Mouse (Mus musculus) lung, postnatal 0 days (tissue): ENCODE data around the gene Wdfy4. TPM values are rescaled to one million over a fixed set of nuclear protein-coding genes. Genes with fewer than 3 reads are reported as not detected.

Experiments
- ATAC-seq: fragments of 200-750 bp; cut with Nextera tagmentation; 2 replicates; pipeline ENCODE4 v1.8.0; 2017; ENCODE audit warnings: moderate library complexity
- DNase-seq: peaks from one replicate; pipeline ENCODE4 v3.0.0-alpha.2; 2016; ENCODE audit warnings: low spot score
- H3K27ac ChIP-seq: fragments of 300-500 bp; sonication (generic); 2 replicates; pipeline ENCODE4 v1.5.1; 2014; ENCODE audit warnings: antibody characterized with exemption, mild to moderate bottlenecking, low read length, mixed read lengths
- H3K27me3 ChIP-seq: fragments of 300-500 bp; sonication (generic); replicated peaks from 2 replicates; pipeline ENCODE4 v1.6.1; 2014; ENCODE audit warnings: low read length, mixed read lengths; ENCODE audit not compliant: insufficient read depth
- H3K36me3 ChIP-seq: fragments of 300-500 bp; sonication (generic); 2 replicates; pipeline ENCODE4 v1.6.1; 2014; ENCODE audit warnings: low read length, mixed read lengths; ENCODE audit not compliant: insufficient read depth
- H3K4me1 ChIP-seq: fragments of 300-500 bp; sonication (generic); 2 replicates; pipeline ENCODE4 v1.6.1; 2014; ENCODE audit warnings: antibody characterized with exemption, low read depth, low read length, mixed read lengths; ENCODE audit not compliant: insufficient read depth
- H3K4me2 ChIP-seq: fragments of 300-500 bp; sonication (generic); replicated peaks from 2 replicates; pipeline ENCODE4 v1.6.1; 2014; ENCODE audit warnings: low read depth, mild to moderate bottlenecking, low read length, moderate library complexity, mixed read lengths
- H3K4me3 ChIP-seq: fragments of 300-500 bp; sonication (generic); 2 replicates; pipeline ENCODE4 v1.5.1; 2014; ENCODE audit warnings: low read depth, low read length
- H3K9ac ChIP-seq: fragments of 300-500 bp; sonication (generic); replicated peaks from 2 replicates; pipeline ENCODE4 v1.6.1; 2014; ENCODE audit warnings: low read depth, mild to moderate bottlenecking
- H3K9me3 ChIP-seq: fragments of 300-500 bp; sonication (generic); 2 replicates; pipeline ENCODE4 v1.6.1; 2016; ENCODE audit warnings: low read length, mixed read lengths
- CTCF ChIP-seq: IDR thresholded peaks from 2 replicates; pipeline ENCODE4 v1.5.1; 2016; ENCODE audit warnings: antibody characterized with exemption, mild to moderate bottlenecking
- EP300 ChIP-seq: IDR thresholded peaks from 2 replicates; pipeline ENCODE4 v1.6.1; 2016; ENCODE audit warnings: antibody characterized with exemption, mild to moderate bottlenecking, control low read depth
- WGBS: fragments of 180-500 bp; shearing (Covaris S2); extraction: QIAGEN DNeasy Blood & Tissue Kit; methylation state at CpG from one replicate; pipeline ENCODE4 v1.1.7; 2014; 5-methylcytosine and 5-hydroxymethylcytosine counted together
- polyA plus RNA-seq: library from polyadenylated mRNA; unstranded; fragments of >200 nt; fragmentation: Nextera tagmentation; extraction: Ambion mirVana; gene quantifications from 2 replicates; pipeline ENCODE4 v1.2.1, GENCODE M21; 2015

Gene Wdfy4
- polyA plus RNA-seq, 1 experiment from 2014 or later = 0.98 TPM

DNA sequence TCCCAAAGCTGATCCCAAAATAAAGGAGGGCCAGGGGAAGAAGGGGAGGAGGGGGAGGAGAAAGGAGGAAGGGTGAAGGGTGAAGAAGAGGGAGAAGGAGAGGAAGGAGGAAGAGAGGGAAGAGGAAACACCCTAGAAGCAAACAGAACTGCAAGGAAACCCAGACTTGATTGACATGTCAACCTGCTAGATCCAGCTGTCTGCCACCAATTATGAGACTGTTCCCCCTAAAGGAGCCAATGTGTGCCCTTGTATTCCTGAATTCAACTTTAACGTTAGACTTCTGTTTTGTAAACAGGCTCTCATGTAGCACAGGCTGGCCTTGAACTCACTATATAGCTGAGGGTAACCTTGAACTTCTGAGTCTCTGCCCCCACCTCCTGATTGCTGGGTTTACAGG lies 29.9 kb upstream of the Wdfy4 start:
- Histone ChIP-seq H3K4me2 (no peak overlapping the region), H3K9ac (no peak overlapping the region), H3K27me3 (no peaks in the 10 kb centered on the region), H3K27ac (no peak overlapping the region), H3K36me3 (no peaks in the 10 kb centered on the region), H3K4me3 (no peak overlapping the region), H3K4me1 (no peaks in the 10 kb centered on the region), H3K9me3 (no peaks in the 10 kb centered on the region)
- TF ChIP-seq CTCF (no peak), EP300 (no peak)
- 50% methylated on average over 1 of the region's 1 CpGs for WGBS
- ATAC-seq (no peak), DNase-seq (no peak)

DNA sequence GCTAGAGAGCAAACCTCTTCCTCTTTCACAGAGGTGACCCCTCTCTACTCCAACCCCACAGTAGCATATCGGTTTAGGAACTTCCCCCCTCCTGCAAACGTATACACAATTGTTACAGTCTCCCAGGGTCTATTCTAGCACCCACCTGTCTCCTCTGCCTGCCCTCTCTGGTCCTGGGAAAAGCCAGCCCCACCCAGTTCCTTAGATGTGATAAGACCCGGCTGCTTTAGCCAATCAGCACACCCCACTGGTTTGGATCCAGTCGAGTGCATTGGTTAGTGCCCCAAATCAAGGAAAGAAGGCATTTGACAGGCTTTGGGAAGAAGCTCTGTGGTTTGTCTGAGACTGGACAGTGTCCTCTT lies 29.4 kb upstream of the Wdfy4 start:
- TF ChIP-seq EP300 (no peak), CTCF (no peak)
- Histone ChIP-seq H3K9ac (no peak overlapping the region), H3K27ac (no peak overlapping the region), H3K27me3 (no peaks in the 10 kb centered on the region), H3K4me1 (no peaks in the 10 kb centered on the region), H3K9me3 (no peaks in the 10 kb centered on the region), H3K4me3 (no peak overlapping the region), H3K4me2 (no peak overlapping the region), H3K36me3 (no peaks in the 10 kb centered on the region)
- WGBS = 17% methylated on average over 4 of the region's 4 CpGs
- DNase-seq (no peak), ATAC-seq (0 out of 2 replicates have a peak, but pooled peaks have one; percentile 5)

DNA sequence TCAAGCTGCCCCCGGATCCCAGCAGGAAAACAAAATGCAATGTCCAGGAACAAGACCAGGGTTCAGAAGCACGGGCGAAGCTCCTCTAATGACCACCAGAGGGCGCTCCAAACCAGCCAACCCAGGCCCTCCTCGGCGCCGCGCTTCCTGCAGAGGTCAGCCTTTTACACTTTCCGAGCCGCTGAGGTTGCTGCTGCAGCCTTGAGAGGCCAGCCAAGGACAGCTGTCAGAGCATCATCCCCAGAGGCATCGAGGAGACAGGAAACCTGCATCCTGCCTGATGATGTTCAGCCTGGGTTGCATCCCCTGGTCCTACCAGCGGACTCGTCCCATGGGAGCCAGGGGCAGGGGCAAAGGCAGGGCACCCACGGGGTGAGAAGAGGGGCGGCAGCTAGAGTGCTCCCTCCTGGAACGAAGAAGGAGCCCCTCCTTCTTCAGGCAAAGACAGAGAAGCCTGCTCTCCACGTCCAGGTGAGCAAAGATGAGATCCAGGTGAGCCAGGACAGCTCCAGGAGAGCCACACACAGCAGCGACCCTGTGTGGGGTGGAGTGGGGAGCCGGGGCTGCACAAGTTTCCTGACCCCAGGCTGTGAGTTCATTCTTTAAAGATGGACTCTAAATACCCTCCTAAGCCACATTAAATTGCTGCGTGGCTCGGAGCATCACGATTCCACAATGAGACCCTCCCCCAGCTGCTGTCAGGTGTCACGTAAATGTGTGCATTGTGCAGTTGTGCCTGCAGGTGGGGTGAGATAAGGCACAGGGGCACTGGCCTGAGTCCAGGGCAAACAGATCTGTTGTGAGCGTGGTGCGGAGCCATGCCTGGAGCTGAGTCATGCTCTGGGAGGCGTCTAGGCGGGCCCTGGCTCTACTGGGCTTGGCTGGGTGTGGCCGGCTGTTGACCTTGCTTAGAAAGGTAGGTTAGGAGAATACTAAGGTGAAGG lies 28.8 kb upstream of the Wdfy4 start, which contains the start of gene Arhgap22:
TSS of gene Arhgap22 (plus strand) at position 204 of the 944 bp plus-strand sequence.
- Histone ChIP-seq H3K4me1 (no peaks in the 10 kb centered on the region), H3K36me3 (no peaks in the 10 kb centered on the region), H3K27ac (no peak within 1 kb of the TSS), H3K27me3 (no peaks in the 10 kb centered on the region), H3K4me2 (0 out of 2 replicates have a peak within 1 kb of the TSS, but pooled peaks have one; percentile 2), H3K9me3 (no peaks in the 10 kb centered on the region), H3K9ac (no peak within 1 kb of the TSS), H3K4me3 (no peak within 1 kb of the TSS)
- 10% methylated on average over 28 of the region's 28 CpGs for WGBS
- TF ChIP-seq EP300 = no peak
- peak; percentile 99 for TF ChIP-seq CTCF
- peak; percentile 94 for DNase-seq
- peak; percentile 89 for ATAC-seq

DNA sequence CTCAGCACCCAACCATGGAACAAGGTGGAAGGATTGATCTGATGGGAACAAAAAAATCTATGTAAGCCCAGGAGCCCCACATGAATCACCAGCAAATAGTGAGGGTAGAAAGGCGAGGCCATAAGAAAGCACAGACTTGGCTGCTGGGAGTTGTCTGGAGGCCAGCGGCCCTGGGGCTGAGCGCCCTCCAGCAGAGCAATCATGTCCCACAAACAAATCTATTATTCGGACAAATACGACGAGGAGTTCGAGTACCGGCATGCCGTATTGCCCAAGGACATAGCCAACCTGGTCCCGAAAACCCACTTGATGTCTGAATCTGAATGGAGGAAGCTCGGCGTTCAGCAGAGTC lies 27.6 kb upstream of the Wdfy4 start:
- Histone ChIP-seq H3K36me3 (no peaks in the 10 kb centered on the region), H3K27ac (no peak overlapping the region), H3K4me1 (no peaks in the 10 kb centered on the region), H3K9me3 (no peaks in the 10 kb centered on the region), H3K4me2 (no peak overlapping the region), H3K4me3 (no peak overlapping the region), H3K9ac (no peak overlapping the region), H3K27me3 (no peaks in the 10 kb centered on the region)
- TF ChIP-seq CTCF = no peak
- TF ChIP-seq EP300 = no peak
- DNase-seq = no peak
- no peak for ATAC-seq
- 84% methylated on average over 12 of the region's 12 CpGs for WGBS

DNA sequence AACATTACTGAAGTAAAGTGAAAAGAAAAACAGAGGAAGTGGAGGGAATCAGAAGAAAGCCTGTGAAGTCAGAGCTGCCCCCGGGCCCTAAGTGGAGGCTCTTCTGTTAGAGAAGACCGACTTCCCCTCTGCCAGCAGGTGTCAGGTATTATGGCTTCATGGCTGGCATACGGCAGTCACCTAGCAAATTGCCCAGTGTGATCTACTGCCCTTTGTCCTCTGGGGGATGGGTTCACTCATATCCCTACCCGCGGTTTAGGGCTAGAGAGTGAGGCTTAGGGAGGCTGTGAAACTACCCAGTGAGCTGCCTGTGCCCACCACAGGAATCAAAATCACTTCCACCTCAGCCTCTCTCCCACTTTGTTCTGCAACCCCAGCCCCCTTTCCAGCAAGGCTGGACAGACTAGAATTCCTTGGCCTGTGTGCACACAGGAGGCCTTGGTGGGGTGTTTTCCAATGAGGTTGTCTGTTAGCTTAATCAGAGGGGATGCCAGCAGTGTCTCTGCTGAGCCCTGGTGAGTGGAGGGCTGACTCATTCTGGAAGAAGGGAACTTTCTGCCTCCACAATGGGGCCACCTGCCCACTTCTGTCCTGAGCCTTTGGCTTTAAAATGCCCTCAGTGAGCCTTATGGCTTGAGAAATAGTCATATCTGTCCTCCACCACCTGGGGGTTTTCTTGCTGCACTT lies 27.1 kb upstream of the Wdfy4 start:
- Histone ChIP-seq H3K27me3 (no peaks in the 10 kb centered on the region), H3K4me3 (no peak overlapping the region), H3K36me3 (no peaks in the 10 kb centered on the region), H3K4me2 (no peak overlapping the region), H3K9ac (no peak overlapping the region), H3K27ac (no peak overlapping the region), H3K9me3 (no peaks in the 10 kb centered on the region), H3K4me1 (no peaks in the 10 kb centered on the region)
- TF ChIP-seq CTCF (no peak), EP300 (no peak)
- no peak for DNase-seq
- 67% methylated on average over 5 of the region's 5 CpGs for WGBS
- ATAC-seq = no peak

DNA sequence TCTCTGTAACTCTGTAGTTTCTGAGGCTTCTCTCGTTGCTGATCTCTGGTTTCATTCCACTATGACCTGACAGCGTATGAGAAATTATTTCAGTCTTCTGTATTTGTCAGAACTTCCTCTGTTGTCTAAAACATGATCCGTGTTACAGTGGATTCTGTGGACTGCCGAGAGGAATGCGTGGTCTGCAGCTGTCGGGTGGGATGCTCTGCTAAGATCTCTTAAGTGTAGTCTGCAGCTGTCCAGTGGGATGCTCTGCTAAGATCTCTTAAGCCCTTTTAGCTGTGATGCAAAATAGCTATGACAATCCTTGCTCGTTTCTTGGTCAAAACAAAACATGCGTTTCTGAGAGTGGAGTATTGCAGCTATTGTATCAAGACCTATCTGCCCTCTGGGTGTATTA lies 25.5 kb upstream of the Wdfy4 start:
- WGBS = 61% methylated on average over 8 of the region's 8 CpGs
- TF ChIP-seq EP300 (no peak), CTCF (no peak)
- no peak overlapping the region for H3K4me3 ChIP-seq
- H3K4me2 ChIP-seq = no peak overlapping the region
- DNase-seq (no peak), ATAC-seq (no peak)
- no peaks in the 10 kb centered on the region for H3K9me3 ChIP-seq
- H3K27ac ChIP-seq = no peak overlapping the region
- H3K4me1 ChIP-seq = no peaks in the 10 kb centered on the region
- no peaks in the 10 kb centered on the region for H3K27me3 ChIP-seq
- no peak overlapping the region for H3K9ac ChIP-seq
- no peaks in the 10 kb centered on the region for H3K36me3 ChIP-seq
